Mouse (Mus musculus) forebrain, embryonic 16.5 days (tissue): ENCODE results near the gene Mtss1l. TPM values are rescaled to one million over a fixed set of nuclear protein-coding genes. Genes with fewer than 3 reads are reported as not detected.

Source experiments
- ATAC-seq: fragments of 200-750 bp; cut with Nextera tagmentation; 2 replicates; pipeline ENCODE4 v1.8.0; 2017; ENCODE audit warnings: mild to moderate bottlenecking, moderate library complexity
- H3K27ac ChIP-seq: fragments of 300-500 bp; sonication (generic); 2 replicates; pipeline ENCODE4 v1.5.1; 2014; ENCODE audit warnings: low read length, control low read depth
- H3K27me3 ChIP-seq: fragments of 300-500 bp; sonication (generic); replicated peaks from 2 replicates; pipeline ENCODE4 v1.6.1; 2014; ENCODE audit warnings: low read length; ENCODE audit not compliant: control insufficient read depth, insufficient read depth
- H3K36me3 ChIP-seq: fragments of 300-500 bp; sonication (generic); 2 replicates; pipeline ENCODE4 v1.6.1; 2014; ENCODE audit not compliant: control insufficient read depth, insufficient read depth
- H3K4me1 ChIP-seq: fragments of 300-500 bp; sonication (generic); replicated peaks from 2 replicates; pipeline ENCODE4 v1.6.1; 2014; ENCODE audit warnings: low read length; ENCODE audit not compliant: control insufficient read depth, insufficient read depth
- H3K4me2 ChIP-seq: fragments of 300-500 bp; sonication (generic); 2 replicates; pipeline ENCODE4 v1.6.1; 2014; ENCODE audit warnings: mild to moderate bottlenecking, low read length, control low read depth
- H3K4me3 ChIP-seq: fragments of 300-500 bp; sonication (generic); replicated peaks from 2 replicates; pipeline ENCODE4 v1.5.1; 2014; ENCODE audit warnings: mild to moderate bottlenecking, low read length, control low read depth
- H3K9ac ChIP-seq: fragments of 300-500 bp; sonication (generic); replicated peaks from 2 replicates; pipeline ENCODE4 v1.6.1; 2014; ENCODE audit warnings: low read depth, low read length, control low read depth
- H3K9me3 ChIP-seq: fragments of 300-500 bp; sonication (generic); 2 replicates; pipeline ENCODE4 v1.6.1; 2016; ENCODE audit warnings: low read length; ENCODE audit not compliant: control insufficient read depth
- WGBS: fragments of 180-500 bp; shearing (Covaris S2); extraction: QIAGEN DNeasy Blood & Tissue Kit; methylation state at CpG from one replicate; pipeline ENCODE4 v1.1.7; 2014; 5-methylcytosine and 5-hydroxymethylcytosine counted together
- polyA plus RNA-seq: library from polyadenylated mRNA; unstranded; fragments of >200 nt; fragmentation: Nextera tagmentation; extraction: Ambion mirVana; gene quantifications from 2 replicates; pipeline ENCODE4 v1.2.1, GENCODE M21; 2015

Gene Mtss1l
- polyA plus RNA-seq, 1 experiment from 2014 or later: 24.6 TPM

GRCm38 (mm10) chr8:110714827-110715519 is 6.3 kb upstream of the Mtss1l start:
- H3K36me3 ChIP-seq: 0 out of 2 replicates have a peak, but pooled peaks cover 4% of the 10 kb centered on the region
- ATAC-seq: peak; percentile 36
- no peak overlapping the region for H3K9ac ChIP-seq
- no peaks in the 10 kb centered on the region for H3K9me3 ChIP-seq
- H3K27ac ChIP-seq: peak overlapping the region; percentile 76
- H3K4me1 ChIP-seq: peaks cover 50% of the 10 kb centered on the region
- no peaks in the 10 kb centered on the region for H3K27me3 ChIP-seq
- H3K4me2 ChIP-seq: no peak overlapping the region
- H3K4me3 ChIP-seq: no peak overlapping the region
- WGBS: 60% methylated on average over 15 of the region's 15 CpGs

GRCm38 (mm10) chr8:110716075-110716474 is 5.2 kb upstream of the Mtss1l start:
- 40% methylated on average over 4 of the region's 4 CpGs for WGBS
- peak; percentile 47 for ATAC-seq
- Histone ChIP-seq H3K36me3 (no peaks in the 10 kb centered on the region), H3K4me3 (no peak overlapping the region), H3K9me3 (no peaks in the 10 kb centered on the region), H3K4me1 (peaks cover 56% of the 10 kb centered on the region), H3K9ac (0 out of 2 replicates have a peak overlapping the region, but pooled peaks have one; percentile 8), H3K27ac (peak overlapping the region; percentile 76), H3K4me2 (no peak overlapping the region), H3K27me3 (no peaks in the 10 kb centered on the region)

- Histone ChIP-seq H3K27ac (no peak overlapping the region), H3K4me2 (no peak overlapping the region), H3K36me3 (no peaks in the 10 kb centered on the region), H3K4me3 (no peak overlapping the region), H3K9ac (no peak overlapping the region), H3K4me1 (peaks cover 56% of the 10 kb centered on the region), H3K27me3 (no peaks in the 10 kb centered on the region), H3K9me3 (no peaks in the 10 kb centered on the region)
- no peak for ATAC-seq
- WGBS: 78% methylated on average over 7 of the region's 7 CpGs
Measured at GRCm38 (mm10) chr8:110717131-110717530, 4.1 kb upstream of the Mtss1l start.

- H3K36me3 ChIP-seq: no peaks in the 10 kb centered on the region
- WGBS: 77% methylated on average over 8 of the region's 8 CpGs
Measured at GRCm38 (mm10) chr8:110718209-110718968, 2.9 kb upstream of the Mtss1l start.

GRCm38 (mm10) chr8:110718969-110719670 is 2.2 kb upstream of the Mtss1l start:
- no peak overlapping the region for H3K4me2 ChIP-seq
- WGBS: 41% methylated on average over 12 of the region's 12 CpGs
- no peaks in the 10 kb centered on the region for H3K36me3 ChIP-seq
- H3K27me3 ChIP-seq: no peaks in the 10 kb centered on the region
- no peak overlapping the region for H3K4me3 ChIP-seq
- peak overlapping the region; percentile 43 for H3K27ac ChIP-seq
- H3K9ac ChIP-seq: peak overlapping the region; percentile 34; the same call in 1 of the 2 replicates
- 0 out of 2 replicates have a peak, but pooled peaks have one; percentile 1 for ATAC-seq
- H3K4me1 ChIP-seq: peaks cover 74% of the 10 kb centered on the region
- H3K9me3 ChIP-seq: no peaks in the 10 kb centered on the region

More at GRCm38 (mm10) chr8:110718209-110718968, 2.9 kb upstream of the Mtss1l start:
- peaks cover 66% of the 10 kb centered on the region for H3K4me1 ChIP-seq
- no peaks in the 10 kb centered on the region for H3K27me3 ChIP-seq
- H3K27ac ChIP-seq: peak overlapping the region; percentile 43; the same call in 1 of the 2 replicates
- no peak for ATAC-seq
- no peak overlapping the region for H3K4me2 ChIP-seq
- no peak overlapping the region for H3K4me3 ChIP-seq
- no peaks in the 10 kb centered on the region for H3K9me3 ChIP-seq
- no peak overlapping the region for H3K9ac ChIP-seq

GRCm38 (mm10) chr8:110719898-110720653 is 1.2 kb upstream of the Mtss1l start:
- Histone ChIP-seq H3K4me1 (peaks cover 75% of the 10 kb centered on the region), H3K4me3 (peak overlapping the region; percentile 82; the same call in 1 of the 2 replicates), H3K27ac (peak overlapping the region; percentile 88), H3K9me3 (no peaks in the 10 kb centered on the region), H3K36me3 (no peaks in the 10 kb centered on the region), H3K27me3 (no peaks in the 10 kb centered on the region), H3K4me2 (peak overlapping the region; percentile 89), H3K9ac (peak overlapping the region; percentile 94)
- ATAC-seq: no peak
- WGBS: 55% methylated on average over 6 of the region's 6 CpGs

- Histone ChIP-seq H3K4me1 (peaks cover 74% of the 10 kb centered on the region), H3K9me3 (no peaks in the 10 kb centered on the region), H3K9ac (peak overlapping the region; percentile 94), H3K36me3 (no peaks in the 10 kb centered on the region), H3K27ac (peak overlapping the region; percentile 88), H3K4me2 (peak overlapping the region; percentile 89), H3K27me3 (no peaks in the 10 kb centered on the region), H3K4me3 (peak overlapping the region; percentile 82)
- under 1% methylated on average over 36 of the region's 59 CpGs for WGBS
- ATAC-seq: peak; percentile 57
Measured at GRCm38 (mm10) chr8:110721606-110722413, 534 bp downstream of the Mtss1l start.

GRCm38 (mm10) chr8:110722414-110723011 is 1.2 kb downstream of the Mtss1l start:
- Histone ChIP-seq H3K4me3 (peak overlapping the region; percentile 82), H3K36me3 (peaks cover 4% of the 10 kb centered on the region; the same call in 1 of the 2 replicates), H3K4me2 (peak overlapping the region; percentile 89), H3K9me3 (no peaks in the 10 kb centered on the region), H3K9ac (peak overlapping the region; percentile 94), H3K4me1 (peaks cover 74% of the 10 kb centered on the region), H3K27me3 (no peaks in the 10 kb centered on the region), H3K27ac (peak overlapping the region; percentile 66)
- no peak; the same call in 1 of the 2 replicates for ATAC-seq
- 40% methylated on average over 11 of the region's 11 CpGs for WGBS
